Mouse (Mus musculus) embryonic fibroblast, embryonic 13.5 days (primary cell): ENCODE data around the gene Chst15. TPM values are rescaled to one million over a fixed set of nuclear protein-coding genes. Genes with fewer than 3 reads are reported as not detected.

Experiments
- H3K27ac ChIP-seq: 2 replicates; pipeline ENCODE4 v1.5.1; 2012; ENCODE audit warnings: low read length, control low read depth, inconsistent platforms; ENCODE audit not compliant: insufficient read depth
- H3K4me1 ChIP-seq: 2 replicates; pipeline ENCODE4 v1.6.1; 2011; ENCODE audit warnings: low read length; ENCODE audit not compliant: control insufficient read depth, insufficient read depth
- H3K4me3 ChIP-seq: 2 replicates; pipeline ENCODE4 v1.5.1; 2011; ENCODE audit warnings: mild to moderate bottlenecking, control low read depth, low read length; ENCODE audit not compliant: insufficient read depth
- CTCF ChIP-seq: IDR thresholded peaks from 2 replicates; pipeline ENCODE4 v1.5.1; 2011; ENCODE audit warnings: mild to moderate bottlenecking, control low read depth, low read length, moderate library complexity, borderline replicate concordance; ENCODE audit not compliant: insufficient read depth
- POLR2A ChIP-seq: IDR thresholded peaks from 2 replicates; pipeline ENCODE4 v1.6.1; 2011; ENCODE audit warnings: low read depth, mild to moderate bottlenecking, control low read depth, low read length, moderate library complexity
- polyA plus RNA-seq: library from polyadenylated mRNA; stranded (reverse); fragments of >200 nt; gene quantifications from 2 replicates; pipeline ENCODE4 v1.2.4, GENCODE M21; 2011; ENCODE audit warnings: low read depth; ENCODE audit not compliant: missing spikeins, insufficient read length

Chst15 gene
- polyA plus RNA-seq, 1 experiment: 10.9 TPM

- Histone ChIP-seq H3K4me3 (no peak overlapping the region), H3K27ac (no peak overlapping the region), H3K4me1 (no peaks in the 10 kb centered on the region)
- TF ChIP-seq CTCF (no peak), POLR2A (no peak)
These were observed 21.3 kb upstream of the Chst15 start for GRCm38 (mm10) chr7:132338350-132338749.

- Histone ChIP-seq H3K4me3 (no peak overlapping the region), H3K4me1 (no peaks in the 10 kb centered on the region), H3K27ac (no peak overlapping the region)
- no peak for TF ChIP-seq POLR2A
- TF ChIP-seq CTCF: no peak
These were observed 20.4 kb upstream of the Chst15 start for GRCm38 (mm10) chr7:132337268-132337917.

GRCm38 (mm10) chr7:132336781-132337180 is 19.8 kb upstream of the Chst15 start:
- Histone ChIP-seq H3K27ac (no peak overlapping the region), H3K4me3 (no peak overlapping the region)
- TF ChIP-seq POLR2A (no peak), CTCF (no peak)

GRCm38 (mm10) chr7:132335367-132335766 is 18.3 kb upstream of the Chst15 start:
- Histone ChIP-seq H3K27ac (no peak overlapping the region), H3K4me1 (no peaks in the 10 kb centered on the region), H3K4me3 (no peak overlapping the region)
- no peak for TF ChIP-seq CTCF
- no peak for TF ChIP-seq POLR2A

More at GRCm38 (mm10) chr7:132336781-132337180, 19.8 kb upstream of the Chst15 start:
- no peaks in the 10 kb centered on the region for H3K4me1 ChIP-seq

- no peak overlapping the region for H3K27ac ChIP-seq
- H3K4me1 ChIP-seq: no peaks in the 10 kb centered on the region
- no peak for TF ChIP-seq CTCF
- TF ChIP-seq POLR2A: no peak
- no peak overlapping the region for H3K4me3 ChIP-seq
These were observed 16.1 kb upstream of the Chst15 start for GRCm38 (mm10) chr7:132333078-132333477.

- H3K4me3 ChIP-seq: no peak overlapping the region
- TF ChIP-seq CTCF (no peak), POLR2A (no peak)
- no peak overlapping the region for H3K27ac ChIP-seq
- no peaks in the 10 kb centered on the region for H3K4me1 ChIP-seq
These were observed 15.1 kb upstream of the Chst15 start for GRCm38 (mm10) chr7:132332176-132332575.

- Histone ChIP-seq H3K4me1 (peaks cover 3% of the 10 kb centered on the region), H3K4me3 (no peak overlapping the region), H3K27ac (no peak overlapping the region)
- TF ChIP-seq POLR2A (no peak), CTCF (no peak)
These were observed 13.2 kb upstream of the Chst15 start for GRCm38 (mm10) chr7:132330179-132330578.

- Histone ChIP-seq H3K4me3 (no peak overlapping the region), H3K4me1 (peaks cover 3% of the 10 kb centered on the region), H3K27ac (no peak overlapping the region)
- TF ChIP-seq CTCF (no peak), POLR2A (no peak)
These were observed 11.6 kb upstream of the Chst15 start for GRCm38 (mm10) chr7:132328648-132329047.

- Histone ChIP-seq H3K4me1 (peaks cover 3% of the 10 kb centered on the region), H3K4me3 (no peak overlapping the region), H3K27ac (no peak overlapping the region)
- TF ChIP-seq CTCF (no peak), POLR2A (no peak)
These were observed 8.7 kb upstream of the Chst15 start for GRCm38 (mm10) chr7:132325549-132326331.

- no peak for TF ChIP-seq POLR2A
- no peak for TF ChIP-seq CTCF
- no peak overlapping the region for H3K4me3 ChIP-seq
These were observed 6.4 kb upstream of the Chst15 start for GRCm38 (mm10) chr7:132323430-132323829.

More at GRCm38 (mm10) chr7:132323430-132323829, 6.4 kb upstream of the Chst15 start:
- Histone ChIP-seq H3K4me1 (peaks cover 3% of the 10 kb centered on the region), H3K27ac (no peak overlapping the region)
